Mouse (Mus musculus) adrenal gland, postnatal 14 days (tissue): Measurements from ENCODE around the gene Ros1. TPM values are rescaled to one million over a fixed set of nuclear protein-coding genes. Genes with fewer than 3 reads are reported as not detected.

Experiments used
- DNase-seq: peaks from one replicate; pipeline ENCODE4 v3.0.0; 2021; ENCODE audit warnings: mixed read lengths
- total RNA-seq: library from RNA; stranded (reverse); gene quantifications from 2 replicates; pipeline ENCODE4 v1.2.3, GENCODE M21; 2021

Gene Ros1
- total RNA-seq, 1 experiment from 2014 or later = not detected

- no peak for DNase-seq
Observed at GRCm38 (mm10) chr10:52159704-52160103, 35.3 kb downstream of the Ros1 start.

- no peak for DNase-seq
Observed at GRCm38 (mm10) chr10:52133354-52134074, 61.5 kb downstream of the Ros1 start.

- DNase-seq = no peak
Observed at GRCm38 (mm10) chr10:52130762-52131161, 64.3 kb downstream of the Ros1 start.

- peak; percentile 5 for DNase-seq
Observed at GRCm38 (mm10) chr10:52128874-52129412, 66.1 kb downstream of the Ros1 start.

GRCm38 (mm10) chr10:52106164-52106757, 88.8 kb downstream of the Ros1 start:
- peak; percentile 14 for DNase-seq

- no peak for DNase-seq
Observed at GRCm38 (mm10) chr10:52101273-52101672, 93.8 kb downstream of the Ros1 start.

- no peak for DNase-seq
Observed at GRCm38 (mm10) chr10:52092181-52092580, 102.9 kb downstream of the Ros1 start.

GRCm38 (mm10) chr10:52086681-52087080, 108.4 kb downstream of the Ros1 start:
- DNase-seq = no peak

- peak; percentile 55 for DNase-seq
Observed at GRCm38 (mm10) chr10:52072482-52072881, 122.6 kb downstream of the Ros1 start.

GRCm38 (mm10) chr10:52048287-52048686, 146.8 kb downstream of the Ros1 start:
- DNase-seq = no peak

GRCm38 (mm10) chr10:52043086-52043485, 152.0 kb downstream of the Ros1 start:
- DNase-seq = no peak

GRCm38 (mm10) chr10:52039392-52039791, 155.7 kb downstream of the Ros1 start:
- no peak for DNase-seq

- no peak for DNase-seq
Observed at GRCm38 (mm10) chr10:52033729-52034128, 161.3 kb downstream of the Ros1 start.

- DNase-seq = no peak
Observed at GRCm38 (mm10) chr10:52029421-52030080, 165.5 kb downstream of the Ros1 start.

GRCm38 (mm10) chr10:52028561-52029370, 166.3 kb downstream of the Ros1 start:
- no peak for DNase-seq

GRCm38 (mm10) chr10:52027161-52028035, 167.6 kb downstream of the Ros1 start:
- DNase-seq = peak; percentile 13

GRCm38 (mm10) chr10:52025821-52026220, 169.2 kb downstream of the Ros1 start:
- DNase-seq = no peak

- no peak for DNase-seq
Observed at GRCm38 (mm10) chr10:52025291-52025690, 169.8 kb downstream of the Ros1 start.

GRCm38 (mm10) chr10:52024053-52024410, 171.0 kb downstream of the Ros1 start:
- no peak for DNase-seq

GRCm38 (mm10) chr10:52023213-52024052, 171.6 kb downstream of the Ros1 start:
- DNase-seq = no peak
